Mouse (Mus musculus) myocyte (in vitro differentiated cells): ENCODE data around the gene Hhex.

ENCODE experiments used
- POLR2A ChIP-seq: IDR thresholded peaks from one replicate; pipeline ENCODE4 v1.6.1; 2011; ENCODE audit warnings: low read depth, mild to moderate bottlenecking, control low read depth, moderate library complexity; ENCODE audit not compliant: insufficient read length
- TCF12 ChIP-seq: IDR thresholded peaks from one replicate; pipeline ENCODE4 v1.6.1; 2011; ENCODE audit warnings: mild to moderate bottlenecking, control low read depth; ENCODE audit not compliant: poor library complexity, insufficient read depth, severe bottlenecking

- TF ChIP-seq TCF12 (no peak), POLR2A (no peak)
Observed at GRCm38 (mm10) chr19:37428589-37428988, 6.0 kb upstream of the Hhex start.
